Mouse (Mus musculus) frontal cortex, postnatal 14 days (tissue): ENCODE results near the gene Rgl1.
A peak's percentile ranks its signal among the peaks of the same experiment; 100 is the strongest.
"Not testable (repeated sequence)": the region's sequence is repeated elsewhere in the genome, so short reads cannot be mapped to it uniquely, and the experiment has no call there.

ENCODE experiments used
- DNase-seq, 2 experiments: peaks; one replicate each; pipeline ENCODE4 v3.0.0; 2022; ENCODE audit warnings: low spot score in 2 of 2

Gene Rgl1

DNA sequence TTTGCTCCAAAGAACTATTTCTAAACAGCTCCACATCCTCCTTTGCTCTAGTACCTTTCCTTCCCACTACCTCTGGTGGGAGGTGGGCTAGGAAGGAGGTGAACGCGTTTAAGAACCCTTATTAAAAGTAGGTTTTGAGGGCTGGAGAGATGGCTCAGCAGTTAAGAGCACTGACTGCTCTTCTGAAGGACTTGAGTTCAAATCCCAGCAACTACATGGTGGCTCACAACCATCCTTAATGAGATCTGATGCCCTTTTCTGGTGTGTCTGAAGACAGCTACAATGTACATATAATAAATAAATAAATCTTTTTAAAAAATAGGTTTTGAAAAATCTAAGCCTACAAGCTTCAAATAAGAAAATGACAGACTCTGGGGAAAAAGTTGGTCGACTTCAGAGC, 19.3 kb upstream of the Rgl1 start:
- DNase-seq, result not testable (repeated sequence)

DNA sequence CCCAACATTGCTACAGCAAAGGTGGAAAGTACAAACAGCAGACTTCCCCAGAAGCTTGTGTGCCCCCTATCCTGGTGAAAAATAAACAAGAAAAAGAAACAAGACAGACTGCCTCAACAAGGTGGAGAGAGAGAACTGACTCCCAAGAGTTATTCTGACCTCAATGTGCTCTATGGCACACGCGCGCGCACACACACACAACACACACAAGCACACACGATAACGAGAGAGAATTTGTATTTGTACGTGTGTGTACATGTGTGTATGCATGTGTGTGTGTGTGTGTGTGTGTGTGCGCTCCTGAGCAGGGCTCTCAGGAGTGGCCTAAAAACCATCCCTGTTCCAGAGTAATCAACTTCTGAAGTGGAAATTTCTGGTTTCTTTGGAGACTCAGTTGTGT, 18.5 kb upstream of the Rgl1 start:
- no peak for DNase-seq

DNA sequence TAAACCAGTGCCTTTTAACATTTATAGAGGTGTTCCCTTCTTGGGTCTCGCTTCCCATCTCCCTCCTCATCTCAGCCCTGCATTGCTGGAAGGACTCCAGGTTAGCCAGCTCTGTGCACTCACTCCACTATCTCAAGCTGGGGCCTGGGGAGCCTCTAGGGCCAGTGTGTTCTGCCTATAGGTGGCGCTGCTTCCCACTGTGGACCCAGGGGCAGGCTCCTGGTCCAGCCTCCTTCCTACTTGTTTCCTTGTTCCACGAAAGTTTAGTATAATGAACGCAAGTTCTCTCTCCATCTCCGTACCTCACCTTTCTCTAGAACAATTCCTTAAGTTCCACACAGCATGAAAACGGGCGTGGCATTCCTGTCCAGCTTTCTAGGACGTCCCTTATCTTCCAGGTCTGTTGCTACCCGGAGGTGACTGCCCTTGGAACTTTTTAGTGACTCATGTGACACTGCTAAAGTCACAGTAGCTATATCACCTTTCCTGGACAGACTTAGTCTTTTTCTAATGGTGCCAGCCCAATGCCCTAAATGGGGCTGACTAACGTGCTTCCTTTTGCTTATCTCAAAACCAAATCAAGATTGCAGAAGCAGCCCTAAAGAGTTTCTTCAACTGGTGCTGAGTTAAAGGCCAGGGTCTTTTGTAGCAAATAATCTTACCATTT, 13.1 kb upstream of the Rgl1 start:
- peak in 1 of 2 experiments; percentile 48 for DNase-seq

DNA sequence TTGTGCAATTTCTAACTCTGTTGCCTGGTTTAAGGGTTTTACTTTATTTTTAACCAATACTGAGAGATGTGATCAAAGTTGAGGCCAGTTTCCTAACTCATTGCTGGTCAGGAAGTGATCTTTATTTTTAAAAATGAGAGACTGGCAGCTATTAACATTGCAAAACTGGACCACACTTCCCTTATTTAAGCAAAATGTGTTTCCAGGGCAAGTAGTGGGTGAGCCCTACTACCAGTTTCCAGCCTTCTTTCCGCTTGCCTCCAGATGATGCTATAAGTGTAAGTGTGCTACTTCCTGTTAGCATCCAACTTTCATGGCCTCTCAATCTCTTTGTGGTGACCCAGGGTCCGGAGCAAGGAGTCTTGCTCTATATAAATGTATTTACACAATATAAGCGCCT, 8.4 kb upstream of the Rgl1 start:
- not testable (repeated sequence) for DNase-seq

DNA sequence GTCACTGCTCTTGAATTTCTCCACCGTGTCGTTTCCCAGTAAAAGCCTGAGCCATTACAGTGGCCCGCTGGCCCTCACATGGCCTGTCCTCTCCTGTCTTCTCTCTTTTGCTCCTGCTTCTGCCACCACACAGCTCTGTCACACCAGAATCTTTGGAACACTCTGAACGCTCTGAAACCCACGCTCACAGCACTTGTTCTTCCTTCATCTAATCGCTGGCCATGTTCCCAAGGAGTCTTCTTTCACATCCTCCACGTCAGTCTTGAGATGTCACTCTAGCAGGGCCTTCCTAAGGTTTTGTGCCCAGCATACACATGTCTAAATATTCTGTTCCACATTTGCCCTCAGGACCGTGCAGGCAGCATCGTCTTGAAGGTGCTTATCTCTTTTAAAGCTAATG, 4.9 kb upstream of the Rgl1 start:
- no peak for DNase-seq

DNA sequence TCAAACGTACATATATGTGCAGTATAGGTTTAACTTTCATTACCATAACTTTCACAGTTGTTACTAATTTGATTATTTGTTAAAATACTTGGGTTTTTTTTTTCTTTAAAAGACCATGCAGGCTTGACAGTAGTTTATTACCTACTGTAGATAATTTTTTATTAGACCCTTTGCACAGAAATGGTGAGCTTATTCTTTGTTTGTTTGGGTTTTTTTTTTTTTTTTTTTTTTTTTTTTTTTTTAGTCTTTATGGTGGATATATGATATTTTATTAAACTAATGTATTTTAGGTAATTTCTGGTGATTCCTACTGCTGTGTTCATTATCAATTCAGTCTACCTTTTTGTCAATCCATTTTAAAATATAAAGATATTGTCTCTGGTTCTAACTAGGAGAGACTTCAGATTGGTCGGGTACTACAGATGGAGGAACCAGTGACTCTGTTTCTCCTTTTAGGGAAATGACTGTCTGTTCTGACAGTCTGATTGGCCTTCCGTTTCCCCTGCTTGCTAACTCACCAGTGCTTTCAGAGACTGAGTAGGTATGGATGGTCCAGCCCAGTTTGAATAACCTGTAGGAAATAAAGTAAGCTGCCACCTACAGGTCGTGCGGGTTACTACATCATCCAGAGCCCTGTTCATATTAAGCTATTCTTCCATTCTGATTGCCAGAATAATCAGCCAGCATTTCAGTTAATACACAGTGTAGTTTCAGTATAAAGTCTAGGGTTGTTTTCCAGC, 1.8 kb upstream of the Rgl1 start:
- peak; percentile 78 to 82 for DNase-seq

DNA sequence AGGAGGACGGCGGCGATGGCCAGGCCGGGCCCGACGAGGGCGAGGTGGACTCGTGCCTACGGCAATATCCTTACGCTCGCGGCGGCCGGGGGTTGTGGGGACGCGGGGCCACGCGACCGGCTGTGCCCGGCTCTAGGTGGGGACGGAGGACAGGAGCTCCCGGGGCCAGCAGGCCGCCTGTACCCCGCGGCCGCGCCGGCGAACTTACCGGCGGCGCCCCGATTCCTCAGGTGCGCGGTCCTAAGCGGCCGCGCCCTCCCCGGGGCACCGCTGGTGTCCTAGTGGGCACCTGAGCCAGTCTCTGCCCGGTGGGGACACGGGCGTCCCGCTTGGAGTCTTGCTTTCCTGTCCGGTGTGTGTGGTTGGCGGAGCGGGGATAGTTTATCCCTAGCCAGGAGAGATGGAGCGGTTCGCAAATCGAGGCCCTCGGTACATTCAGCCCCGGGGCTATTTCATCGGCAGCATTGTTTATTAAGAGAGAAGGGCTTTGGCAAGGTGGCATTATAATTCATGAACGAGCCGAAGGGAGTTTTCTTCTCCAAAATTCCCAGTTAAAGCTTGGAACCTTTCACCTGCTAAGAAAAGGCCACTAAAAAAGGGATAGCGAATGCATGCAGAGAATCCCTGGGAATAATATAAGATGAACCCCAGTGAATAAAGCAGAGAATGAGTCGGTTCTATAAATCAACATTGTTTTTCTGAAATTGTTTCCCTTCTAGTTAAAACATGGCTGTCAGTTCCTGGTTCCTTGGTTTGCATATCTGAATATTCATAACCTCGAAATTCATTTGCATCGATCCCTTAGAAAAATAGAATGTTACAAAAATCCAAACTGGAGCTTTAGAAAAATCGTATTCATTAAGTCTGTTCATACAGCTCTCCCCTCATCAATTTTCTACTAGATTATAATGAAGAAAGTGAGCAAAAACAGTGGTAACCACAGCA, 925 bp upstream of the Rgl1 start:
- peak in 1 of 2 experiments; percentile 35 for DNase-seq

DNA sequence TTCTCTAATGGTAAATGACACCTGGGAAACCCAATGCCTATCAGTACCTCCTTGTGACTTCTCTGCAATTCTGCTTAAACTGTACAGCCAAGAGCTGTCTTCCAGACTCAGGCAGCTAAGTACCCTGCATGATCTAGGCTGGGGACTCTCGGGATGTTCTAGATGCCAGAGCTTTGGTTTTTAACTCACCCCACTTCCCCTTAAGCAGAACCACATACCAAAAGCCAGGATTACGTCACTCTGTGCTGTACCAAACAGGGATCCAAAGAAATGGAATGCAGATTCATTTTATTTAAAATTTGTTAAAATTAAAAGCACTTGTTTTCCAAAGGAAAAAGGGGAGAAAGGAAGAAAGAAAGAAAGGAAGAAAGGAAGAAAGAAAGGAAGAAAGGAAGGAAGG, 4.4 kb downstream of the Rgl1 start:
- DNase-seq, result no peak

DNA sequence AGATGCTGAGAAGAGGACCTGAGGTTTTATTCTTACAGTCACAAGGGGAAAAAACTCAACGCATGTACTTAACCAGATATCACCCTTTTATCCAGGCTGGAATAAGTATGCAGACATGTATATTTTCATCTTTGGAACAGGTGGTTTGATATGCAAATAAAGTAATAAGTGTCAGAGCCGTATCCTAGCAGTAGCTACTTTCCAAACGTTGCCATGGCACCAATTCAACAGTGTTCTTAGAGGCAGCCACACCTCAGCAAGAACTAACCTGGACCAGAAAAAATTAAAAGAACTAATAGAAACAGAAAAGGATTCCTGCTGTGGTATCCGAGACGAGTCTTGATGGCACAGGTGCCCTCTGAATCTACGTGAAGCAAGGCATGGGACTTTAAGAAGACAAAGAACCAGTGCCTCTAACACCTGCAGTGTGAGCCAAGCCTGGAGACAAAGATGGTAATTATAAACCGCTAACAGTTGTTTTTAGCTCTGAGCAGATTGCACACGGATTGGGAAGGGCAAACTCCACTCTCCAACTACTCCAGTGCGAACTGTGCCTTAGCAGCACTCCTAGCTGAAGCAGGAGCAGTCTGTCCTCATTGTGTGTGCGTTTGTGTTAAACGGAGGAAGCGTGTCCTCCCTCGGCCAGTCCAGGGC, 15.7 kb downstream of the Rgl1 start, which contains the start of gene Apobec4:
Gene Apobec4 (plus strand): TSS at position 240 of the 654 bp plus-strand sequence.
- DNase-seq, result peak in 1 of 2 experiments; percentile 27

DNA sequence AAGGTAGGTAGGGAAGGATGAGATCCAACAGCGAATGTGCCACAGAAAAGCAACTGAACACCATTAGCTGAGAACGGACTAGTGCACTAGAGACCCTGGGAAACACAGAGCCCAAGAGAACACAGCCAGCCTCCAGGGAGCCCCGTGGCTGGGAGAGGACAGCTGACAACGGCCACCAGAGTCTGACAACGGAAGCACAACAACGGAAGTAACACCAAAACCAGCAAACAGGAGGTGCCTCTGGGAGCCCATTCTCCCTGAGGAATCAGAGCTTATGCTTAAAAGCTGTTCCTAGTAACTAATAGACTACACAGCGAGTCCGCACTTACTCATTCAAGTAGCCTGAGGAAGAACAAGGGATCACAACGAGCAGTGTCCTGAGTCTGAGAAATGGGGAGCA, 16.9 kb downstream of the Rgl1 start:
- DNase-seq, result no peak

DNA sequence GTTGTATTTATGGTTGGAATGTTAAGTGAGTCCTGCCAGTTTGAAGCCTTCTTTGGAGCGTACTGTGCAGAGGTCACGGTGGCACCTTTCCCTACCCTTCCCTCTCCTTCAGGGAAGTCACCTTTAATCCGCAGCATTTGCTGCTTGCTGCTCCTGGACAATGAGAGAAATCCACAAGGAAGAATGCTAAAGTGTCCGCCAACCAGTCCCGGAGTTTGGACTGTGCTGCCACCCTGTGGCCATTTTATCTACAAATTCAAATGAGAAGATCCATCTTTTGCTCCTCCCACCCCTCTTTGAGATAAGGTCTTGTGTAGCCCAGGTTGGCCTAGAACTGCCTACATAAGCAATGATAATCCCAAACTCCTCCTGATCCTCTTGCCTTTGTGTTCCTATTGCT, 19.7 kb downstream of the Rgl1 start:
- peak; percentile 58 to 79 for DNase-seq

DNA sequence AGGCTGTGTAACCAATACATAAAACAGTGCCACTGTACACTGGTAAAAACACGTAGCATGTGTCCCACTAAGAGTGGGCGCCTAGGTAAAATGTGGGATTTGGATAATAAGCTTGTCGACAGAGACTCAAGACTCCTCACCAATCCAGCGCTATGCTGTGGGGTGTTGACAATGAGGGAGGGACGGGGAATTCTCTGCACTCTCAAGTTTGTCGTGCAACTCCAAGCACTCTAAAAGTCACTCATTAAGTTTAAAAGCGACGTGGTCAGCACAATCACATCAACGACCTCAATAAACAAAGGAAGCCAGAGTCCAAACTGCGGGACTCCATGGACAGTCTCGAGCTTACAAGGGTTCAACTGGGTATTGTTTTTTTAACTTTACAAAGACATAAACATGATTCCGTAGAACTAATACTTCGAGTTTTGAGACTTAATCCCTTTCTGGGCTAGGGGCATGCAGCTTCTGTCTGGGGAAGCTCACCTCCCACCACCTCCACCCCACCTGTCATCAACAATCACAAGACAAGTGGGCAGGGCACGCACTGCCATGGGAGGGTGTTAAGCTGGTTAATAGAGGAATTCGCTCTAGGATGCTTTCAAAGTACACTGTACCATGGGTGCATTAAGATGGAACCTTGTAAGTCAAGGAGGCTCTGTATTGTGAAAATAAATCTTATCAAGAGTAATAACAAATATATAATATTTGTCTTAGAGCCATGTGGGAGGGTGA, 22.9 kb downstream of the Rgl1 start:
- no peak for DNase-seq

DNA sequence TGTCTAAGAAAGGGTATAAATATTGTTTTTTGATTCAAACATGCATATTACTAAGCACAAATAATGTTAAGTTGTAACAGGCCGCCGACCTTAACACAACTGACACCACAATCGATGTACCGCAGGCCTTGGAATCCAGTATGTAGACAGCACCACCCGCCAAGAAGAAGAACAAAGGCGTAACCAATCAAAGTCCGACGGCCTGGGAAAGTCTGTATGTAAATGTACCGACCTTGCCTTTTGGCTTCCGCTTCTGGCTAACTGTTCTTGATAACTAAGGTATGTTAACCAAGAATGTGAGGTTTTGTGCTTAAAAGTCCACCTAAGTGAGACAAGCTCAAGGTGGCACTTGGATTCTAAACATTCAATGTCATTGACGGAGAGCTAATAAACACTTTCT, 26.8 kb downstream of the Rgl1 start:
- DNase-seq, result no peak

DNA sequence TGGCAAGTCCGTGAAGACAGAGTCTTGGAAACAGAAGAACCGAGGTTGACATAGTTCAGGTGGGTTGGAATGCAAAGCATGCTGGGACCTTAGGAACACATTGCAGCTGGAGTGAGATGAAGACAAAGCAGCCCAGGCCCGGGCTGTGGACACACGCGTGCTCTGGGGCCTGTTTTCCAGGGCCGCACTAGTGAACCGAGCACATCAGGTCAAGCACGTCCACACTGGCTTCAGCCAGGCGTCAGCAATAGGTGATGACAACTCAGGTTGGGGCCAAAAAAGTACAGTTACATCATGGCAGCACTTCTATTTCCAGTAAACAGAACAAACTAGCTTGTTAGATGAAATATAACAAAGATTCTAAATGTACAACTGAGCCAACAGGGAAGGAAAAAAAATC, 27.4 kb downstream of the Rgl1 start:
- DNase-seq, result no peak

DNA sequence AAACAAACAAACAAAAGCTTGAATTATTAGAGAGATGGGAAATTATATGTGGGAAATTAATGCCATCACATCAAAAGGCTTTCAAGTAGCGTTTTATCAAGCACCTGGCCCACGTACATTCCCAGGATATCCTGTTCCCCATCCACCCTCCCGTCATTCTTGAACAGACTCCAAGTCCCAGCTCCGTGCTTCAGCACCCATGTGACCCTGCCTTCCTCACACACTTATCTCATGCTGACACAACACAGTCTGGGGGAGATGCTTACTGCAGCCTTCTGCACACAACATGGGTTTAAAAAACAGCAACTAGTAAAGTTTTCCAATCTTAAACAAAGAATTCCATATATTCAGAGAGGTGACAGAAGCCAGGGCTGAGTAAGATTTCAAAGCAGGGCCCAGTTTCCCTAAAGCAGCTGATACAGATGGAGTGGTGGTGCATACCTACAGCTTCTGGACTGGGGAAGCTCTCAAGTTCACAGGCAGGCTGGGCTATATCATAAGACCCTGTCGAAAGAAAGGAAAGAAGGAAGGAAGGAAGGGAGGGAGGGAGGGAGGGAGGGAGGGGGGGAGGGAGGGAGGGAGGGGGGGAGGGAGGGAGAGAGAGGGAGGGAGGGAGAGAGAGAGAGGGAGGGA, 38.4 kb downstream of the Rgl1 start:
- no peak for DNase-seq

DNA sequence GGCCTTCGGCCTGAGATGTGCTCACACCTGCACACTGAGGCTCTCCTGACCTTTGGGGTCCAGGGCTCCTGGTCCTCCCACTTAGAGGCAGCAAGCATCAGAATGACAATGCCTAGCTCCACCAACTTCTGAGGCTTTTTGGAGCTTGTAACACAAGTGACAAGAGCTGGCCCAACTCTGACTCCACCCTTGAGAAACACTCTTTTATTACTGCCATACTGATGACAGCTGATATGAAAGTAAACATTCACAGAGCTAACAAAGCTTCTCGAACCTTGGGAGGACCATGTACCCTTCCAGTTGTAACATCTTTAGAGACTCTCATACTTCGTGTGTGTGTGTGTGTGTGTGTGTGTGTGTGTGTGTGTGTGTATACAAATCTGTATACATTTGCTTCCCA, 40.1 kb downstream of the Rgl1 start:
- no peak for DNase-seq

DNA sequence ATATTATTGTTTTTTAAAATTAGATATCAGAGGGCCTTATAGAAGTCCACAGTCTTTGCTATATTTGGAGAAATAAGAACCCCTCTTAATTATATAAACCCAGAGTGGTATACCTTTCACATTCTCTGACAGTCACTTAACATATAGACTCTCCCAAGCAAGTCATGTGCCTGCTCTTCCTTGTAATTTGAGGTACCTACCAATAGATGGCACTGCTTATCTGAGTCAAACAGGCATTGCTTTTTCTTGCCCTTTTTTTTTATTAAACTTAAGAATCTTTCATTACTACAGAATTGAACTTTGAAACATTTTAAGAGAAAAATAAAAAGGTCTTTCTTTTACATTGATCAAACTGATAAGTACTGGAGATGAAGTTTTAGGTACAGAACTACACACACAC, 41.9 kb downstream of the Rgl1 start:
- no peak for DNase-seq

DNA sequence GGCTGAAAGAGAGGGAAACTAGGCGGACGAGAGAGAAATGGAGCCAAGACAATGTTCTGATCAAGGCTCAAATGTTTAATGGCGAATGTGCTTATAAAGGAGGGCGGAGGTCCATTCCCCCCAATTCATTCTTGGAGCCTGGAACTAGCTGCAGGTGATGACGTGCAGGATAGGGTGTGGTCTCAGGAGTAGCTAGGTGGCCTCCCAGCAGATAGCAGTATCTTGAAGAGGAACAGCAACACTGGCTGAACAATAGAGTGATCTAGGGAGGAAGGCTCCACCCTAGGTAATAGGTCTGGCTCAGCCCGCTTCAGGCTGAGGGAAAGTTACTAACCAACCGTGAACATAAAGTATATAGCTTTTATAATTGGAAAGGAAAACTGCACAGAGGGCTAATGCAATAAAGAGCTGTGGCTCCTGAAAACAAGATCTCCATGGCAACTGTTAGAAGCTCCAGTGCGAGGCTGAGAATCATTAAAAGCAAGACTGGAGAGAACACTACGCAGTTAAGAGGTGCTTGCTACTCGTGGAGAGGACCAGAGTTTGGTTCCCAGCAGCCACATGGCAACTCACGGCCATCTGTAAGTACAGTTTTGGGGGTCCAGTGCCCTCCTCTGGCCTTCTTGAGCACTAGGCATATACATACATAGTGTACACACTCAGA, 44.5 kb downstream of the Rgl1 start:
- DNase-seq, result no peak

DNA sequence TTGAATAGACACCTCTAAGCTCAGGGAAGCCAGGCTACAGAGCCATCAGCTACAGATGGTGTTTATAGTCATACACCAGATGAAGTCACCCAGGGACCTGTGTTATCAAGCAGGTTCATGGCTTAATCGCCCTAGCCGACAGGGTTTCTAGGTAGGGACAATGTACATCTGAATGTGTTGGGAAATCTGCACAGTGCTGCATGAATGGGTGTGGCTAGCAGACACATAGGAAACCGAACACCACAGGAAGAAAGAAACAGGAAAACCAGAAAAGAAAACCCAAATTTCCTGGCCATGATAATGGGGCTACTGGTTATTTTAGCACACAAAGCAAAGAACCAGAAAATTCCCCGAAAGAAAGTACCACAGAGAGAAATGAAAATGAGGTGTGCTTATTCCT, 45.2 kb downstream of the Rgl1 start:
- DNase-seq, result no peak

DNA sequence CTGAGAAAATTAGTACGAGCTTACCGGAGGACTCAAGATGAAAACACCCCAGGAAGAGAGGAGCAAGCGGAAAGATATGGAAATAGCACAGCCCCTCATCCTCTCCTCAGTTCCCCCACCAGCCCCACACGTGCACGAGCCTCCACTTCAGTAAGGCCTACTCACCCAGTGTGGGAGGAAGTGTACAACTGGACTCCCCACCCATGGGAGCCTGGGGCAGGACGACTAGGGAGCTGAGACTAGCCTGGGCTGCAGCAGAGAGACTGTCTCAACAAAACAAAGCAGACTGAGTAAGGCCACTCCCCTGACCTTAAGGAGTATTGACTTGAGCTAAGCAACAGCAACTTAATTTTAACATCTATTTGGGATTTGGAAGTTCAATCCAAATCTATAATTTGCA, 48.0 kb downstream of the Rgl1 start:
- no peak for DNase-seq
